Mouse (Mus musculus) stomach, postnatal 0 days (tissue): Measurements from ENCODE around the gene Arid5b. TPM values are rescaled to one million over a fixed set of nuclear protein-coding genes. Genes with fewer than 3 reads are reported as not detected.
A peak's percentile ranks its signal among the peaks of the same experiment; 100 is the strongest.

Source experiments
- ATAC-seq: fragments of 200-750 bp; cut with Nextera tagmentation; 2 replicates; pipeline ENCODE4 v1.8.0; 2017; ENCODE audit not compliant: low FRiP score, low TSS enrichment
- DNase-seq: peaks from one replicate; pipeline ENCODE4 v3.0.0-alpha.2; 2016; ENCODE audit warnings: low spot score
- H3K27ac ChIP-seq: fragments of 300-500 bp; sonication (generic); replicated peaks from 2 replicates; pipeline ENCODE4 v1.5.1; 2014; ENCODE audit warnings: mild to moderate bottlenecking, control low read depth
- H3K27me3 ChIP-seq: fragments of 300-500 bp; sonication (generic); 2 replicates; pipeline ENCODE4 v1.6.1; 2014; ENCODE audit warnings: low read length; ENCODE audit not compliant: control insufficient read depth, insufficient read depth
- H3K36me3 ChIP-seq: fragments of 300-500 bp; sonication (generic); 2 replicates; pipeline ENCODE4 v1.6.1; 2014; ENCODE audit warnings: low read length, mixed read lengths; ENCODE audit not compliant: control insufficient read depth, insufficient read depth
- H3K4me1 ChIP-seq: fragments of 300-500 bp; sonication (generic); replicated peaks from 2 replicates; pipeline ENCODE4 v1.6.1; 2014; ENCODE audit warnings: antibody characterized with exemption; ENCODE audit not compliant: control insufficient read depth, insufficient read depth
- H3K4me2 ChIP-seq: fragments of 300-500 bp; sonication (generic); replicated peaks from 2 replicates; pipeline ENCODE4 v1.6.1; 2014; ENCODE audit warnings: low read depth, mild to moderate bottlenecking, control low read depth, moderate library complexity
- H3K4me3 ChIP-seq: fragments of 300-500 bp; sonication (generic); 2 replicates; pipeline ENCODE4 v1.5.1; 2014; ENCODE audit warnings: low read depth, low read length, control low read depth
- H3K9ac ChIP-seq: fragments of 300-500 bp; sonication (generic); 2 replicates; pipeline ENCODE4 v1.6.1; 2014; ENCODE audit warnings: mild to moderate bottlenecking, low read length, control low read depth, mixed read lengths
- H3K9me3 ChIP-seq: fragments of 300-500 bp; sonication (generic); 2 replicates; pipeline ENCODE4 v1.6.1; 2016; ENCODE audit warnings: low read length; ENCODE audit not compliant: control insufficient read depth
- CTCF ChIP-seq: IDR thresholded peaks from 2 replicates; pipeline ENCODE4 v1.5.1; 2016; ENCODE audit warnings: antibody characterized with exemption, low read depth, mild to moderate bottlenecking, moderate library complexity
- EP300 ChIP-seq: optimal IDR thresholded peaks from 2 replicates; pipeline ENCODE3; 2016; ENCODE audit warnings: antibody characterized with exemption
- WGBS: fragments of 180-500 bp; shearing (Covaris S2); extraction: QIAGEN DNeasy Blood & Tissue Kit; methylation state at CpG from one replicate; pipeline ENCODE4 v1.1.7; 2014; 5-methylcytosine and 5-hydroxymethylcytosine counted together
- polyA plus RNA-seq: library from polyadenylated mRNA; unstranded; fragments of >200 nt; fragmentation: Nextera tagmentation; extraction: Ambion mirVana; gene quantifications from 2 replicates; pipeline ENCODE4 v1.2.1, GENCODE M21; 2015

The Arid5b gene
- polyA plus RNA-seq: 17.9 and 18.3 TPM in 2 replicates

DNA sequence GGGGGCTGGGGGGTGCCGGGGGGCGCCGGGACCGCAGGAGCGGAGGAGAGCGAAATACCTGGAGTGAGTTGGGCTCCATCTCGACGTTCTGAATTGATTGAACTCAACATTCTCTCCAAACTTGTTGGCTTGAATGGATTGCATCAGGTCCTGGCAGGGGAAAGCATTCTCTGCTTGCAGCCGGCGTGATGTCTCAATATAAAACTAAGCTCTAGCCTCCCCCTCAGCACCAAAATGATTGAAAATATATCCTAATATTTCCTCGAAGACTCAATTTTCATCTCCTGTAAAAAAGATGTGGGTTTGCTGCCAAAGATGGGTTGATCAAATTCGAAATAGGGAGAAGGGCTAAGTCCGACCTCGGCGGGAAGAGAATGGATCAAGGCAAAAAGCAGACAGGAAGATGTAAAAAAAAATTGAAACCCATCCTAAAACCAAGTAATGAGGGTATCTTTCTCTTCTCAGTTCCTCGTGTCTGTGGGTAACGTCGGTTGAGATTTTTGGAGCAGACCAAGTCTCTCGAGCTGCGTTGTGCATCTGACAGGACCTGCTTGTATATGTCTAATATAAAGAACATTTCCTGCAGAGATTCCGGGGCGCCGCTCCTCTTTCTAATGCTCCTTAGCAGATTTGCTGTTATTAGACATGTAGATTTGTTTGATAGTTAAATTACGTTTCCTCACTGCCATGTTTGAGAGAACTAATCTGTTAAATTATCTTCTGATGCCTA lies at the start of gene Arid5b:
TSS of gene Arid5b (minus strand) at position 109 of the 730 bp plus-strand sequence.
- H3K27me3 ChIP-seq: no peaks in the 10 kb centered on the region
- WGBS: 0% methylated on average over 24 of the region's 24 CpGs
- peak; percentile 54 for DNase-seq
- H3K27ac ChIP-seq: peak within 1 kb of the TSS; percentile 82
- TF ChIP-seq CTCF (no peak), EP300 (peak; percentile 97)
- H3K4me3 ChIP-seq: peak within 1 kb of the TSS; percentile 69
- H3K36me3 ChIP-seq: no peaks in the 10 kb centered on the region
- peak within 1 kb of the TSS; percentile 65 for H3K9ac ChIP-seq
- H3K4me2 ChIP-seq: peak within 1 kb of the TSS; percentile 68
- H3K9me3 ChIP-seq: no peaks in the 10 kb centered on the region
- no peak for ATAC-seq
- H3K4me1 ChIP-seq: no peaks in the 10 kb centered on the region

DNA sequence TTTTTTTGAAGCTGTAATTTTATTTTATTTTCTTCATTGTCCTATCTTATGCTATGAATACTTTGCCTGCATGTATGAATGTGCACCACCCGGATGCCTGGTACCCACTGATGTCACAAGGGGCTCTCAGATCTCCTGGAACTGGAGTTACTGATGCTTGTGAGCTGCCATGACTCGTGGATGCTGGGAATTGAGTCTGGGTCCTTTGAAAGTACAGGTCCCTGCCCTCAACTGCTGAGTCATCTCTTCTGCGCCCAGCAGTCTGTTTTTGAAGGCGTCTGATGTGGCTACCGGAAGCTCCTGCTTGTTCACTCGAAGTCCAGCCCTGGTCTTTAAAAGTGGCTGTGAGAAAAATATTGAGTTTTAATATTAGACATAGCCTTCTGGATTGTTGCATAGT lies 46.8 kb upstream of the Arid5b start:
- no peaks in the 10 kb centered on the region for H3K27me3 ChIP-seq
- 85% methylated on average over 6 of the region's 6 CpGs for WGBS
- no peaks in the 10 kb centered on the region for H3K9me3 ChIP-seq
- H3K4me3 ChIP-seq: no peak overlapping the region
- no peak overlapping the region for H3K27ac ChIP-seq
- no peak for ATAC-seq
- DNase-seq: no peak
- no peak overlapping the region for H3K9ac ChIP-seq
- TF ChIP-seq EP300 (no peak), CTCF (no peak)
- H3K36me3 ChIP-seq: no peaks in the 10 kb centered on the region
- H3K4me2 ChIP-seq: no peak overlapping the region
- no peaks in the 10 kb centered on the region for H3K4me1 ChIP-seq

DNA sequence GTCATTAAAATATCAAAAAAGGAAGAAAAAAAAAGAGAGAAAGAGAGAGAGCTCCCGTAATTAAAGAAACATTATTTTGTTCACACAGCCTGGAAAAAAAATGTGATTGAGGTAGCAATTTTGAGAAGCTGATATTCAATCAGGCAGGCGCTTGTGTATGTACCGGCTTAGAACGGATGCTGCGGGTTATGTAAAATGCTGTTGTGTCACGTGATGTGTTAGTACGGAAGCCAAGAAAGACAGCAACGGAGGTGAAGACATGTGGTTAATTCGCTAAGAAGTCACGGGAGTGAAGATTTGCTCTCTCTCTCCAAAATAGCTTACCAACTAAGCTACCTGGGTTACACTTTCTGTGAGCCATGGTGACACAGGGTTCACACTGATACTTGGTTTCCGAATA lies 45.5 kb upstream of the Arid5b start:
- TF ChIP-seq CTCF (no peak), EP300 (no peak)
- H3K4me3 ChIP-seq: no peak overlapping the region
- DNase-seq: no peak
- no peak for ATAC-seq
- H3K36me3 ChIP-seq: no peaks in the 10 kb centered on the region
- H3K27me3 ChIP-seq: no peaks in the 10 kb centered on the region
- H3K9me3 ChIP-seq: no peaks in the 10 kb centered on the region
- no peak overlapping the region for H3K4me2 ChIP-seq
- 87% methylated on average over 11 of the region's 11 CpGs for WGBS
- no peaks in the 10 kb centered on the region for H3K4me1 ChIP-seq
- H3K9ac ChIP-seq: no peak overlapping the region
- no peak overlapping the region for H3K27ac ChIP-seq

DNA sequence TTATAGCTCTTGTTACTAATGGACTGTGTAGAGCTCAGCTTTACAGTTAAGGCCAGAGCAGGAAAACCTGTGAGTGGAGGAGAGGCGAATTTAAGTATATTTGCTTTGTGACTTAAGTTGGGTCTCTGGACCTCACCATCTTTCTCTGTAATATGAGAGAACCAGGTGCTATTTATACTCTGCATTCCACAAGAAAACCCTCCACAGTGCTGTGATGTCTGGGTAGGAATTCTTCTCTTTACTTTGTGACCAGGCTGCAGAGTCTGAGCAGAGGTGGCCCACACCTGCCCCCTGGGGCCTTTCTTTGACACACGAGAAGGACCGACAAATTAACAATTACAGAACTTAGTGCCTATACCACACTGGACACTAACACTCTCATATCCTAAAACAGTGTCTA lies 44.6 kb upstream of the Arid5b start:
- Histone ChIP-seq H3K4me3 (no peak overlapping the region), H3K4me2 (no peak overlapping the region), H3K27me3 (no peaks in the 10 kb centered on the region), H3K4me1 (no peaks in the 10 kb centered on the region), H3K9ac (no peak overlapping the region), H3K27ac (no peak overlapping the region), H3K9me3 (no peaks in the 10 kb centered on the region), H3K36me3 (no peaks in the 10 kb centered on the region)
- ATAC-seq (no peak), DNase-seq (no peak)
- TF ChIP-seq EP300 (no peak), CTCF (no peak)
- WGBS: 65% methylated on average over 3 of the region's 3 CpGs

DNA sequence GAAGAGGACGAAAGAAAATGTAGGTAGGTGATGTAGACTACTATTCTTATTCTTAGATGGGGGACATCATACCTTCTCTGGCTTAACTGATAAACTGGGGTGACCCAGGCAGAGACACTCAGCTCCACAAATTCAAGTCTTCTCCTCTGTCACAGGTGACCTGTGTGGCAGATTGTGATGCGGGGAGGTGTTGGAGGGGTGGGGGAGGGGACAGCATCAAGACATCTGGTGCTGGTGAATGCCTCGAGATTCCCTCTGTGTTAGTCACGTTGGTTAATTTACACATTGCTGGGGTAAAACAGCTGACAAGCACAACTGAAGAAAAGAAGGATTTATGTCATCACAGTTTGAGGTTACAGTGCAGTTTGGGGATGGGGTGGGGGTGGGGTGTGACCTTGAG lies 42.4 kb upstream of the Arid5b start:
- TF ChIP-seq CTCF (no peak), EP300 (no peak)
- Histone ChIP-seq H3K4me3 (no peak overlapping the region), H3K4me2 (no peak overlapping the region), H3K4me1 (no peaks in the 10 kb centered on the region), H3K9me3 (no peaks in the 10 kb centered on the region), H3K9ac (no peak overlapping the region), H3K36me3 (no peaks in the 10 kb centered on the region), H3K27me3 (no peaks in the 10 kb centered on the region), H3K27ac (no peak overlapping the region)
- WGBS: 87% methylated on average over 4 of the region's 4 CpGs
- ATAC-seq (no peak), DNase-seq (no peak)

DNA sequence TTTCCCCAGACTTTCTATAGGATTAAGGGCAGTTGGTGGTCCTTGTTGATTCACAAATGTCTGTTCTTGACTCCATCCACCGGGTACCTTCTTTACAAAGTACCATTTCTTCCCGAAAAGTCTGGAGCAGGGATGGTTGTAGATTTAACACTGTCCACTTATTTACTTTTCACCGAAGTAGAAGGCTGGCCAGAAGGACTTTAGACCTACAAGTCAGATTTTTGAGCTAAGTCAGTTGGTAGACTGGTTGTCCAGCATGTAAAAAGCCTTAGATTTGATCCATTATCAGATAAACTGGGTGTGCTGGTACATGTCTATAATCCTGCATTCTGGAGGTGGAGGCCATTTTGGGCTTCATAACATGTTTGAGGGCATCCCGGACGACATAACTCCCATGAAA lies 42.0 kb upstream of the Arid5b start:
- Histone ChIP-seq H3K36me3 (no peaks in the 10 kb centered on the region), H3K9ac (no peak overlapping the region), H3K27me3 (no peaks in the 10 kb centered on the region), H3K9me3 (no peaks in the 10 kb centered on the region), H3K27ac (no peak overlapping the region), H3K4me1 (no peaks in the 10 kb centered on the region), H3K4me3 (no peak overlapping the region), H3K4me2 (no peak overlapping the region)
- TF ChIP-seq EP300 (no peak), CTCF (no peak)
- 91% methylated on average over 5 of the region's 5 CpGs for WGBS
- ATAC-seq (no peak), DNase-seq (no peak)
